Mouse (Mus musculus) G1E (cell line): Measurements from ENCODE around the gene Ablim1. TPM values are rescaled to one million over a fixed set of nuclear protein-coding genes. Genes with fewer than 3 reads are reported as not detected.

Source experiments
- ATAC-seq: 2 replicates; pipeline ENCODE4 v1.8.0; 2016; ENCODE audit warnings: mild to moderate bottlenecking; ENCODE audit not compliant: insufficient number of reproducible peaks, poor library complexity, low FRiP score, severe bottlenecking; ENCODE audit errors: extremely low read depth
- DNase-seq: peaks from one replicate; pipeline ENCODE4 v3.0.0; 2012; ENCODE audit warnings: low spot score
- H3K27me3 ChIP-seq: 2 replicates; pipeline ENCODE4 v1.6.1; 2012; ENCODE audit warnings: mild to moderate bottlenecking, low read length, inconsistent platforms; ENCODE audit not compliant: insufficient read depth
- H3K36me3 ChIP-seq: replicated peaks from 2 replicates; pipeline ENCODE3; 2012; ENCODE audit warnings: mild to moderate bottlenecking, inconsistent platforms
- H3K4me1 ChIP-seq: 2 replicates; pipeline ENCODE4 v1.6.1; 2012; ENCODE audit warnings: low read depth, low read length, inconsistent platforms, mixed read lengths; ENCODE audit not compliant: insufficient read depth
- H3K4me3 ChIP-seq: 2 replicates; pipeline ENCODE4 v1.5.1; 2012; ENCODE audit warnings: low read depth, mild to moderate bottlenecking, inconsistent platforms, low read length, moderate library complexity, mixed read lengths
- H3K9me3 ChIP-seq: replicated peaks from 2 replicates; pipeline ENCODE4 v1.6.1; 2012; ENCODE audit warnings: inconsistent platforms
- CTCF ChIP-seq: IDR thresholded peaks from 2 replicates; pipeline ENCODE4 v1.5.1; 2012; ENCODE audit warnings: low read depth, low read length, inconsistent platforms, mixed read lengths
- GATA1 ChIP-seq: IDR thresholded peaks from 2 replicates; pipeline ENCODE4 v1.6.1; 2012; ENCODE audit warnings: borderline replicate concordance, low read length, inconsistent platforms, mixed read lengths
- GATA2 ChIP-seq: IDR thresholded peaks from 2 replicates; pipeline ENCODE4 v1.6.1; 2012; ENCODE audit warnings: low read depth, low read length, inconsistent platforms, borderline replicate concordance
- POLR2AphosphoS5 ChIP-seq: IDR thresholded peaks from 2 replicates; pipeline ENCODE4 v1.6.1; 2012; ENCODE audit warnings: low read depth, low read length, inconsistent platforms; ENCODE audit not compliant: insufficient replicate concordance
- TAL1 ChIP-seq: conservative IDR thresholded peaks from 2 replicates; pipeline ENCODE4 v1.6.1; 2012; ENCODE audit warnings: low read depth, low read length, inconsistent platforms, mixed read lengths
- polyA plus RNA-seq: library from polyadenylated mRNA; stranded (reverse); fragments of >175 nt; gene quantifications from 2 replicates; pipeline ENCODE4 v1.2.3, GENCODE M21; 2012
- total RNA-seq, 2 experiments: library from RNA; stranded (forward) in 1 of 2; stranded (reverse) in 1 of 2; fragments of 200-1000 nt in 1 of 2; fragments of >200 nt in 1 of 2; fragmentation: Nextera tagmentation in 1 of 2; gene quantifications; 2 replicates each; pipeline ENCODE4 v1.2.3; 2014 to 2017

Gene Ablim1
- total and polyA plus RNA-seq, 3 experiments: 0.08 to 0.71 TPM; not detected in 1

DNA sequence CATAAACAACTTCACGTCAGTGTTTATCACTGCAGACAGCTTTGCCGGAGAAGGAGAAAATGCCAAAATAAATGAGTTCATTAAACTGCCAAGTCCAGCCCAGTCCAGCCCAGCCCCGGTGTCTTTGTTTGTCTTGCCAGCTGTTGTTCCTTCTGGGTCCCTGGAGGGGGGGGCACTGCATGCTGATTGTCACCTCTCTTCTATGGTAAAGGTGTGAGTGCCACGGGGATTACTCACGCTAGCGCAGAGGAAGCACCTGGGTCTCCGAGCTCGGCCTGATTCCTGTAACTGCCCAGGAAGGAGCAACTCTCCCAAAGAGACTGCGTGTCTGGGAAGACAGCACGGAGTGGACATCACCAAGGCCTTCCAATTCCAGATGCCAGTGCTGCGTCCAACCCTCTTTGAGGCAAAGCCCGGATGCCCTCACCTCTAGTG lies 12.7 kb downstream of the Ablim1 start:
- no peak for TF ChIP-seq GATA2
- TF ChIP-seq POLR2AphosphoS5: no peak
- TF ChIP-seq CTCF: no peak
- no peak for TF ChIP-seq GATA1
- no peak for TF ChIP-seq TAL1
- Histone ChIP-seq H3K36me3 (no peaks in the 10 kb centered on the region), H3K9me3 (no peaks in the 10 kb centered on the region), H3K4me1 (no peaks in the 10 kb centered on the region), H3K4me3 (no peak overlapping the region), H3K27me3 (no peaks in the 10 kb centered on the region)
- DNase-seq: no peak
- ATAC-seq: no peak

DNA sequence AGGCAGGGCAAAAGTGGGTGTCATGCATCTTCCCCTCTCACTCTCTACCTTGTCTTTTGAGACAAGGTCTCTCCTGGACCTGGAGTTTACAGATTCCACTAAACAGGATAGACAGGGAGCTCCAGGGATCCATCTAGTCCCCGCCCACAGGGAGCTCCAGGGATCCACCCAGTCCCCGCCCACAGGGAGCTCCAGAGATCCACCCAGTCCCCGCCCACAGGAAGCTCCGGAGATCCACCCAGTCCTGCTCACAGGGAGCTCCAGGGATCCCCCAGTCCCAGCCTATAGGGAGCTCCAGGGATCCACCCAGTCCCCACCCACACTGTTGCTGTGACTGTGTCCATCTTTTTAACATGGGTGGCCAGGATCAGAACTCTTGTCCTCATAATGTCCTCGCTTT lies 16.7 kb downstream of the Ablim1 start:
- H3K9me3 ChIP-seq: no peaks in the 10 kb centered on the region
- H3K4me3 ChIP-seq: no peak overlapping the region
- no peaks in the 10 kb centered on the region for H3K4me1 ChIP-seq
- DNase-seq: no peak
- no peak for ATAC-seq
- no peak for TF ChIP-seq GATA1
- no peak for TF ChIP-seq TAL1
- TF ChIP-seq CTCF: no peak
- TF ChIP-seq GATA2: no peak
- TF ChIP-seq POLR2AphosphoS5: no peak
- no peaks in the 10 kb centered on the region for H3K27me3 ChIP-seq
- no peaks in the 10 kb centered on the region for H3K36me3 ChIP-seq

DNA sequence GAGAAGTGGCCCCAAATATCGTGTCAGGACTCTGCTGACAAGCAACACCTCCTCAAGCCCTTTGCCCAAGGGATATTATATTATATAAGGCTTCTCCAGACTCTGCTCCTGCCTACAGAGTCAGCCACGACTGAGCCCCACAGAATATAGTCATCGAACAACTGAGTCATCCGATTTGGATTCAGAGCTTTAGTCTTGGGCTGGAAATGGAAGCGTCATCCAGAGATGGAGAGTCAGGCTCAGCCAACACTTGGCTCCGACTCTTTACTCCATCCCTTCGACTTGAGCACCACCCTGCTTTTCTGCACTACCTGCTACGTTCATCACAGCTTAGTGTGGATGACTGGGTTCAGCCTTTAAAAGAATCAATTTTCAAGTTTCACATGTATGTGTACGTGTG lies 17.3 kb downstream of the Ablim1 start:
- no peak for ATAC-seq
- no peak for TF ChIP-seq TAL1
- TF ChIP-seq GATA2: no peak
- no peak for TF ChIP-seq POLR2AphosphoS5
- TF ChIP-seq CTCF: no peak
- no peak for TF ChIP-seq GATA1
- Histone ChIP-seq H3K9me3 (no peaks in the 10 kb centered on the region), H3K4me3 (no peak overlapping the region), H3K36me3 (no peaks in the 10 kb centered on the region), H3K27me3 (no peaks in the 10 kb centered on the region), H3K4me1 (no peaks in the 10 kb centered on the region)
- no peak for DNase-seq

DNA sequence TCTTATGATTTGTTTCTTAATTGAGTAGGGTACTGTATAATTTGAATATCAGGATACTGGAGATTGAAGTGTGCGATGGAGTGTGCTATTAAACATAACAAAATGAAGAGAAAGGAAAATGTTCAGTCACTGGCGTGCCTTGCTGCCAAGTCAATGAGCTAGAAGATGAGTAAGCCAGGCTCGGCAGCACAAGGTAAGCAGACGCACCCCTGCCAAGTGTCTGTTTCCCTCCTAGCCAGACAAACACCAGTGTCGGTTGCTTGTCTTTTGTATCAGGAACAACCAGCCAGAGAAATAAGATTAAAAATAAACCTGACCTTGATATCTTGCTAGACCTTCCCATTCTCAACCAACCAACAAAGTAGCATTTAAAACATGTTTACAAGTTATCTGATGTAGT lies 18.2 kb downstream of the Ablim1 start:
- ATAC-seq: no peak
- DNase-seq: no peak
- Histone ChIP-seq H3K36me3 (no peaks in the 10 kb centered on the region), H3K9me3 (no peaks in the 10 kb centered on the region), H3K4me1 (no peaks in the 10 kb centered on the region), H3K4me3 (no peak overlapping the region), H3K27me3 (no peaks in the 10 kb centered on the region)
- TF ChIP-seq TAL1 (no peak), POLR2AphosphoS5 (no peak)

DNA sequence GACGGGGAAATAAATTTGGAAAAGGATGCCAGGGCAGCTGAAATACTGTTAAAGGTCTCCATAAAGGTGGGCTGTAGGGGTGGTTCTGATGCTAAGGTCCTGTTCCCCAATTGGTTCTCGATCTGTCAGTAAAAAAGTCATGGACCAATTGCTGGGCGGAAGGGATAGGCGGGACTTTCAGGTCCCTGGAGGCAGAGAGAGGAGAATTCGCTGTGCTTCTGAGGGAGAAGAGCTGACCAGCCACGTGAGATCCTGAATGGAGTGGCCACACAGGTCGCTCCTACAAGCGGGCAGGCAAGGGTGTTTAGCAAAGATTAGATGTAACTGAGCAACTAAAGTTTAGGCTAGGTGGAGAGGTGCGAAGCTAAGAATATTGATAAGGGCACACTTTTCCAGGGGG lies 19.2 kb downstream of the Ablim1 start:
- Histone ChIP-seq H3K36me3 (no peaks in the 10 kb centered on the region), H3K4me1 (no peaks in the 10 kb centered on the region), H3K4me3 (no peak overlapping the region), H3K9me3 (no peaks in the 10 kb centered on the region), H3K27me3 (no peaks in the 10 kb centered on the region)
- TF ChIP-seq POLR2AphosphoS5: no peak
- no peak for TF ChIP-seq GATA2
- TF ChIP-seq GATA1: no peak
- no peak for TF ChIP-seq TAL1
- no peak for TF ChIP-seq CTCF
- DNase-seq: no peak
- ATAC-seq: no peak

DNA sequence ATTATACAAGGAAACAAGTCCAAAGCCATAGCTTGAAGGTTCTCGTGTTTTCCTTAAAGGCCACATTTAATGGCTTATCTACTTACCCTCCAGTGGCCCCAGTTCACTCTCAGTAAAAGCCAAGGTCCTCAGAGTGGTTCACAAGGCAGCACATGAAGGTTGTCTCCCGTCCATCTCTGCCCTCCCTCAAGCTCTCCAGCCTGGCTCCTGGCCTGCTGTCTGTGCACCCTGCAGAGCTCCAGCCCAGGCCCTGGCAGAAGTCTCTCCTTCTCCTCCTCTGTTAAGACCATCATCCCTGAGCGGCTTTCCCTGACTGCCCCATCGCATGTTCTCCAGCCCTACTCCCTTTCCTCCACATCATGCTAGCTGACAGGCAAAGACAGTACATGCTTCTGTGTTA lies 20.4 kb downstream of the Ablim1 start:
- no peak for TF ChIP-seq TAL1
- TF ChIP-seq GATA1: no peak
- no peak for TF ChIP-seq POLR2AphosphoS5
- no peak for TF ChIP-seq GATA2
- TF ChIP-seq CTCF: no peak
- Histone ChIP-seq H3K36me3 (no peaks in the 10 kb centered on the region), H3K4me1 (no peaks in the 10 kb centered on the region), H3K9me3 (no peaks in the 10 kb centered on the region), H3K27me3 (no peaks in the 10 kb centered on the region), H3K4me3 (no peak overlapping the region)
- no peak for DNase-seq
- no peak for ATAC-seq

DNA sequence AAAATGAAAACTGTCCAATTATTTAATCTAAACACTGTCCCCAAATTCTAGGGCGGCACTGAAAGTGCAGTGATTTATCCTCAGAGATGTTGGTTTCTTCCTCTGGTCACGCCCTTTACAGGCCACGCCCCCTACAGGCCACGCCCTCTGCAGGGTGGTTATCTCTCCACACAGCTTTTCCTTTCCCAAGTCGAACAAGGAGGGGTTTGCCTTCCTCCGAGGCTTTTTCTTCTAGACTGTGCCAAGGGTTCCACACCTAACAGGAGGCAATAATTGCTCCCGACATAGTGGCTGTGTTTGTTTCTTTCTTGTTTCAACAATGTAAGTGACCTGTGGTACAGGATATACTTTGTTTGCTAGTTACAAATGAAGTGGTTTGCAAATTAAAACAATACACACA lies 21.0 kb downstream of the Ablim1 start:
- Histone ChIP-seq H3K4me1 (no peaks in the 10 kb centered on the region), H3K27me3 (no peaks in the 10 kb centered on the region), H3K9me3 (no peaks in the 10 kb centered on the region), H3K4me3 (no peak overlapping the region), H3K36me3 (no peaks in the 10 kb centered on the region)
- DNase-seq: no peak
- ATAC-seq: no peak
- no peak for TF ChIP-seq GATA2
- TF ChIP-seq GATA1: no peak
- TF ChIP-seq TAL1: no peak
- TF ChIP-seq POLR2AphosphoS5: no peak
- no peak for TF ChIP-seq CTCF
